Mouse (Mus musculus): Measurements from ENCODE around the gene Zbtb18.

DNA sequence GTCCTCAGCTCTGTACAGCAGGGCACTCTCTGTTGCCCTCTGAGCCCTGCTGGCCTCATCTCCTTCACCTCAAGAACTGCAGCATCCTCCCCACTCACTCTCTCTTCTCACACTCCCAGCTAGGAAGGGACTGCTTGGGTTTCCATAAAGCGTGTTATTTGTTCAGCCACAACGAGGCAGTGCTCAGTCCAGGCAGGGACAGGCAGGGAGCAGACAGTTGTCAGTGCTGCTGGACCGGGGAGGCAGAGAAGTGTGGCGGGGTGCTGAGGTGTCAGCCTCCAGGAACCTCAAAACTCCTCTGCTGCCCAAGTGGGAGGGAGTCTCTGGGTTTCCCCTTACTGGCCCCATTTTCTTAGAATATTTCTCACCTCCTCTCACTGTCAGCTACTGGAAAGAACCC, 14.6 kb downstream of the Zbtb18 start:
- TF ChIP-seq CTCF (IDR thresholded peaks at IDR 0.05; ENCODE audit: low read depth, low read length), result no peak
- TF ChIP-seq POLR2A (IDR thresholded peaks at IDR 0.05; ENCODE audit: borderline replicate concordance, low read depth, low read length), result no peak

Measured in bone marrow macrophage, adult 2 months (primary cell).